Mouse (Mus musculus): ENCODE measurements around the gene Acsl5.

DNA sequence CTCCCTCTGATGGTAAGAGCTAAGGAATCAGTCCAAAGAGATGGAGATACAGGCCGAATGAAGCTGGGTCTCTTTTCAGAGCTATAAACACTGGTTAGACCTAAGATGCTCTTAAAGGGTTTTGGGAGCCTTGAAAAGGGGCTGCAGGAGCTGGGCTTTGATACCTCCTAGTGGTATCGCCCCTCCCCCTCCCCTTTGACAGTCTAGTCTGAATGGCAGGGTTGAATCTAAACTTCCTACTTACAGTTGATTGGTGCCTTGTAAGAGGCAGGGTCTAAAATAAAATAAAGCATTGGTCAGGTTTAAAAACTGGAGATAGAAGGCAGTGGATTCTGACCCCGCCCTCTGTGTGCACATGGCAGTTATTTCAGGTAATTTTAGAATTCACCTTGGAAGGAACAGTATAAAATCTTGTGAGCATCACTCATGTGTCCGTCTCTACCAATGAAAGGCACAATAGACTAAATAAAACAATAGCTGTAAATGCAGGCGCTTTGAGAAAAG, 2.8 kb downstream of the Acsl5 start:
- TF ChIP-seq CTCF (IDR thresholded peaks at IDR 0.05) (no peak), EP300 (IDR thresholded peaks at IDR 0.05) (no peak)
